Mouse (Mus musculus): ENCODE data around the gene Armc7.

GRCm38 (mm10) chr11:115430561-115430960, 44.9 kb upstream of the Armc7 start:
- TF ChIP-seq CTCF (conservative IDR thresholded peaks at IDR 0.05; ENCODE audit: low read length) (no peak), NANOG (IDR thresholded peaks at IDR 0.05; ENCODE audit: borderline replicate concordance, low read length) (no peak), POU5F1 (IDR thresholded peaks at IDR 0.05; ENCODE audit: borderline replicate concordance, low read length) (no peak)
